Mouse (Mus musculus): ENCODE data around the gene Tmsb15b1. TPM values are rescaled to one million over a fixed set of nuclear protein-coding genes. Genes with fewer than 3 reads are reported as not detected.
A peak's percentile ranks its signal among the peaks of the same experiment; 100 is the strongest.

Tmsb15b1 gene
- polyA plus RNA-seq (2015; fragmentation: Nextera tagmentation; extraction: Ambion mirVana) = 11.6 and 14.9 TPM in 2 replicates

DNA sequence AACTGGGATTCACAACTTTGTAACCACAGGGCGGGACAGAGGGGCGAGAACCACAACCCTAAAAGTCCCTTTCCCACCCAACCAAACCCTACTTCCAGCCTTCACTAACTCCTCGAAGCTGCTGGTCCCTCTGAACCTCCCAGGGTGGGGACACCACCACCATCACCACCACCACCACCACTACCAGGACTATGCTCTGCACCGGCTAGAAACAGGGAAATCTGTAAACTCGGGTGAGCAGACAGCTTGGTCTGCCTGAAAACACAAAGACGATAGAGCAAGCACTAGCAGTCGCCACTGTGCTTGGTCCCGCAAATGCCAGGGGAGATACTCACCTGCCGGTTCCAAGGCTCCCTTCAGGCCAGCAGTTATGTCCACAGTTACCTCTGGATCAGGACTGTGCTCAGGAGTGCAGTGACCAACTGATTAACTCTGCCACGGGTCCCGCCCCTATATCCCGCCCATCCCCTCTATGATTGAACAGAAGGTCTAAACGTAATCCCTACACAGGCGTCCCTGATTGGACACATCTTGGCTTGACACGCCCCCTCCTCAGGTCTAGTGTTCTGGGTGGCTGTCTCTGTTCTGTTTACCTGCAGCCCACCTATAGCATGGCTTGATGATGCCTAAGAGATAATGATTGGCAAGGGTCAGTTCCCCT is at the start of gene Tmsb15b1, which contains the start of gene Tmsb15l:
Tmsb15b1 (minus strand) TSS at position 451 of the 661 bp plus-strand sequence.
Tmsb15l (minus strand) TSS at position 446 of the 661 bp plus-strand sequence.
- H3K4me2 ChIP-seq = peak within 1 kb of the TSS; percentile 67
- no peaks in the 10 kb centered on the region for H3K4me1 ChIP-seq
- peak within 1 kb of the TSS; percentile 71 for H3K9ac ChIP-seq
- peak; percentile 76 for ATAC-seq (ENCODE audit: extremely low read depth, insufficient number of reproducible peaks, low FRiP score, low TSS enrichment)
- 22% methylated on average over 15 of the region's 15 CpGs for WGBS
- no peaks in the 10 kb centered on the region for H3K27me3 ChIP-seq (replicated peaks)
- H3K27ac ChIP-seq (replicated peaks) = no peak within 1 kb of the TSS
- no peaks in the 10 kb centered on the region for H3K9me3 ChIP-seq
- H3K36me3 ChIP-seq = no peaks in the 10 kb centered on the region
- H3K4me3 ChIP-seq = peak within 1 kb of the TSS; percentile 53

DNA sequence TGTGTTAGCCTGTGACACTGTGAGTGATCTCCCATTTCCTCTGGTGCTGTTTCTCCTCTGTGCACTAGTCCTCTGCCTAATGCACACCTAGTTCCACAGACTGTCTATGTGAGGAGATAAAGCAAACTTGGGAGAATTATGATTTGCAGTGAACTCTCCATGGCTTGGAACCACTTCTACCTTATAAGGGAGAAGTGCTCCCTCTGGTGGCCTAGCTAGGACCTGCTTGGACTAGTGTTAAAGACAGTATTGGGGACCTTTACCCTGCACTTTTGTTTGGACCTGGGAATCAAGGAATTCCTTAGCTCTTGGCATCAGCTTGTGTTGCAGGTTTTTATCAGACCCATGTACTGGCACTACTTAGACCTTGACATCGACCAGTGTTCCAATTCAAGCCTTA is 42.6 kb upstream of the Tmsb15b1 start:
- Histone ChIP-seq H3K9ac (no peak overlapping the region), H3K4me2 (no peak overlapping the region), H3K4me3 (no peak overlapping the region), H3K27me3 (replicated peaks) (no peaks in the 10 kb centered on the region), H3K4me1 (no peaks in the 10 kb centered on the region), H3K36me3 (peaks cover 11% of the 10 kb centered on the region), H3K27ac (replicated peaks) (no peak overlapping the region), H3K9me3 (no peaks in the 10 kb centered on the region)
- 19% methylated on average over 1 of the region's 1 CpGs for WGBS
- ATAC-seq (ENCODE audit: extremely low read depth, insufficient number of reproducible peaks, low FRiP score, low TSS enrichment) = no peak

DNA sequence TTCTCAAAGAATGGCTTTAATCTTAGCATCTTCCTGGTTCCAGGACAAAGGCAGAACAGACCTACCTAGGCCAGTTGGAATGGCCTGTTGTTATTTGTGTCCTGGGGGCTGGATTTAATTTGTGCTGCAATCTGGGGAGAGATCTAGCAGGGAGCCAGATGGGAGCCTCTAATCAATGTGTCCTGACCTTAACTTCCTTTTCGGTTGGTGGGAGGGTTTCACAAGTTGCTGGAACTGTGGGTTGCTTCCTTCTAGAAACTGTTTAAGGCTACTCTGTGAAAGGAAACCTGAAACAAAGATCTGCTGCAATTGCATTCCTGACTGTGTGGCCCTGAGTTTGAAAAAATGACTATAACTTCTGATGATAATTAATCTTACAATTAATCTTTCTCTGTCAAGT is 41.0 kb upstream of the Tmsb15b1 start:
- Histone ChIP-seq H3K36me3 (peaks cover 15% of the 10 kb centered on the region), H3K4me2 (no peak overlapping the region), H3K27me3 (replicated peaks) (no peaks in the 10 kb centered on the region), H3K4me3 (no peak overlapping the region), H3K4me1 (no peaks in the 10 kb centered on the region), H3K9me3 (no peaks in the 10 kb centered on the region), H3K9ac (no peak overlapping the region), H3K27ac (replicated peaks) (no peak overlapping the region)
- ATAC-seq (ENCODE audit: extremely low read depth, insufficient number of reproducible peaks, low FRiP score, low TSS enrichment) = no peak
- 64% methylated on average over 1 of the region's 1 CpGs for WGBS

DNA sequence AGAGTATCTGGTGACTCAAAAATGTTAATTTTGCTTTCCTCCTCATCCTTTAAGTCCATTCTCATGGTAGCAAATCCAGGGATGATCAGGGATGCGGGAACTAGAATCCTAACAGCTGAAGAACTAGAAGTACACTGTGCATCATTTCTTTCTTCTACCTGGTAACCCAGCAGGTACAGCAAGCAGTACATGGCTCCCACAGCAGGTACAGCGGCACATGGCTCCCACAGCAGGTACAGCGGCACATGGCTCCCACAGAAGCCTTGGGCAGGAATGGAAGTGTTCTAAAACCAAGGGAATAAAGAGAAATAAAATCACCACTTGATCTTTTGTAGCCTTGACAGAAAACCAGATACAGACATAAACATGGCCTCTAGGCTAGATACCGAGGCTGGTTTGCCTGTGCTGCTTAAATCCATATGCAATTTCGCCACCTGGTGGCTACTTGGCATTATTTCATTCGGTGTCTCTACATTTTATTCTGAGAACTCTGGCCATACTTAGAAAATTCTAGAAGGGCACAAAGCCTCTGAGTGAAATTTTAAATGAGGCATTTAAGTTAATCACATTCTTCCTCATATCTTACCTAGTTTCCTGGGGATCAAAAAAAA is 38.5 kb upstream of the Tmsb15b1 start:
- Histone ChIP-seq H3K9me3 (no peaks in the 10 kb centered on the region), H3K9ac (no peak overlapping the region), H3K4me2 (no peak overlapping the region), H3K36me3 (peaks cover 17% of the 10 kb centered on the region), H3K4me1 (no peaks in the 10 kb centered on the region), H3K27me3 (replicated peaks) (no peaks in the 10 kb centered on the region), H3K4me3 (no peak overlapping the region), H3K27ac (replicated peaks) (no peak overlapping the region)
- ATAC-seq (ENCODE audit: extremely low read depth, insufficient number of reproducible peaks, low FRiP score, low TSS enrichment) = no peak
- WGBS = 47% methylated on average over 6 of the region's 6 CpGs

DNA sequence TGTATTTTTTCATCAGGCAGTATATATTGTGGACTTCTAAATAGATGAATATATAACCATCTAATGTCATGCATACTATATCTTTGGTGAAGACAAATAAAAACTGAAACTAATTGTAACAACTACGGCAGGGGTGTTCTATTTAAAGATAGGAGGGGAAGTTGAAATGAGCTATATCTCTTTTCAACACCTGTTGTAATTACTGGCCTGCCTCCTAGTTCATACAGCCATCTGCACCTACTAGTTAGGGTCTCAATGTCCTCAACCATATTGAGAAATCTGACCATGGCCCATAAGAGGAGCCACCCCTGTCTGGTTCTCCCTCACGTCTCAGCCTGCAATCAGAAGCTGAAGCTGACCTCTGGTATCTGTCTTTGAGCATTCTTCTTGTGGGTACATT is 19.6 kb upstream of the Tmsb15b1 start:
- peaks cover 46% of the 10 kb centered on the region for H3K27me3 ChIP-seq (replicated peaks)
- no peak overlapping the region for H3K4me3 ChIP-seq
- H3K4me1 ChIP-seq = no peaks in the 10 kb centered on the region
- H3K9me3 ChIP-seq = no peaks in the 10 kb centered on the region
- no peak overlapping the region for H3K9ac ChIP-seq
- no peak overlapping the region for H3K4me2 ChIP-seq
- WGBS = 56% methylated on average over 2 of the region's 2 CpGs
- no peak overlapping the region for H3K27ac ChIP-seq (replicated peaks)
- no peak for ATAC-seq (ENCODE audit: extremely low read depth, insufficient number of reproducible peaks, low FRiP score, low TSS enrichment)
- H3K36me3 ChIP-seq = no peaks in the 10 kb centered on the region

DNA sequence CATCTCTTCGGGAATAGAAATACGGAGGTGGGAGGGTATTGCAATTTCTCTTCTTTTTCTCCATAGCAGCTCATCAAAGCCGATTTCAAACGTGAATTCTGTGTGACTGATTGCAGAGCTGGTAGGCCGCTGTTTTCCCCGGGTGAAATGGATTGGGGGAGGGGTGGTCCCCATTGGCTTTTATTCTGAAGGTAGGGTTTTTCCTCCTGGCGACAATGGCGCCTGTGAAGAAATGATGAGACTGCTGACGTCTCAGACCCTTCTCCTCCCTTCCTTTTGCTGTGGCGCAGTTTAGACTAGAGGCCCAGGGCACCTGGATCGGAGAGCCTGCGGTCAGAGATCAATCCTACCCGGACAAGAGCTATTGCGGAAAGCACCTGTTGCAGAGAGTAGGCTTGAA is 17.0 kb upstream of the Tmsb15b1 start:
- no peaks in the 10 kb centered on the region for H3K36me3 ChIP-seq
- no peak overlapping the region for H3K27ac ChIP-seq (replicated peaks)
- no peak for ATAC-seq (ENCODE audit: extremely low read depth, insufficient number of reproducible peaks, low FRiP score, low TSS enrichment)
- no peaks in the 10 kb centered on the region for H3K9me3 ChIP-seq
- peak overlapping the region; percentile 52 for H3K4me3 ChIP-seq
- WGBS = 28% methylated on average over 14 of the region's 14 CpGs
- H3K4me1 ChIP-seq = no peaks in the 10 kb centered on the region
- H3K4me2 ChIP-seq = peak overlapping the region; percentile 69
- no peak overlapping the region for H3K9ac ChIP-seq
- peaks cover 50% of the 10 kb centered on the region for H3K27me3 ChIP-seq (replicated peaks)

DNA sequence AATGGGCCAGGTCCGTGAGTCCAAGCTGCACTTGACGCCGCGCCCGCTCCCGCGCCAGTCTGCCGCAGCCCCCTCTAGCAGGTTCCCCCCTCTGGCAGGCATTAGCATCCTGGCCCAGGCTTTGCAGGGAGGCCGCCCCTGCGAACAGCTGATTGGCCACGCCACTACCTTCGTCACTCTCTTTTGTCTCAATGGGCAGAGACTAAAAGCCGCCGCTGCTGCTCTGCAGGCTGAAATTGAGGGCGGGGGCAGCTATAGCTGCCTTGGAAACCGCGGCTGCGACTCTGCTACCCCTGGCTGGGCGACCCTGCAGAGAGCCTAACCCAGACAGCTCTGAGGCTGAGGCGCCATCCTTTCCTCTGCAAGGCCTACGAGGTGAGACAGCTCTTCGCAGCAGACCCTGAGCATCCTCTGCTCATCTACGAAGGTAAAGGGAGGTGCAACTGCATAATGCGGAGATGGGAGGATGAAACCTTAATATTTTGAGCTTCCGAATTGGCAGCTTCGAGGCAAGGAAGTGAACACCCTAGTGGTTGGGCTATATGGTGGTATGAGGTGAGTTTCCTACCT is 16.4 kb upstream of the Tmsb15b1 start, which contains the start of gene Zcchc18:
Zcchc18 (plus strand) TSS at position 178 of the 570 bp plus-strand sequence.
- 8% methylated on average over 24 of the region's 26 CpGs for WGBS
- H3K9me3 ChIP-seq = no peaks in the 10 kb centered on the region
- peak within 1 kb of the TSS; percentile 52 for H3K4me3 ChIP-seq
- H3K4me2 ChIP-seq = peak within 1 kb of the TSS; percentile 69
- H3K9ac ChIP-seq = peak within 1 kb of the TSS; percentile 24; the same call in 1 of the 2 replicates
- H3K4me1 ChIP-seq = no peaks in the 10 kb centered on the region
- peaks cover 50% of the 10 kb centered on the region for H3K27me3 ChIP-seq (replicated peaks)
- H3K27ac ChIP-seq (replicated peaks) = no peak within 1 kb of the TSS
- no peaks in the 10 kb centered on the region for H3K36me3 ChIP-seq
- peak; percentile 74; the same call in 1 of the 2 replicates for ATAC-seq (ENCODE audit: extremely low read depth, insufficient number of reproducible peaks, low FRiP score, low TSS enrichment)

DNA sequence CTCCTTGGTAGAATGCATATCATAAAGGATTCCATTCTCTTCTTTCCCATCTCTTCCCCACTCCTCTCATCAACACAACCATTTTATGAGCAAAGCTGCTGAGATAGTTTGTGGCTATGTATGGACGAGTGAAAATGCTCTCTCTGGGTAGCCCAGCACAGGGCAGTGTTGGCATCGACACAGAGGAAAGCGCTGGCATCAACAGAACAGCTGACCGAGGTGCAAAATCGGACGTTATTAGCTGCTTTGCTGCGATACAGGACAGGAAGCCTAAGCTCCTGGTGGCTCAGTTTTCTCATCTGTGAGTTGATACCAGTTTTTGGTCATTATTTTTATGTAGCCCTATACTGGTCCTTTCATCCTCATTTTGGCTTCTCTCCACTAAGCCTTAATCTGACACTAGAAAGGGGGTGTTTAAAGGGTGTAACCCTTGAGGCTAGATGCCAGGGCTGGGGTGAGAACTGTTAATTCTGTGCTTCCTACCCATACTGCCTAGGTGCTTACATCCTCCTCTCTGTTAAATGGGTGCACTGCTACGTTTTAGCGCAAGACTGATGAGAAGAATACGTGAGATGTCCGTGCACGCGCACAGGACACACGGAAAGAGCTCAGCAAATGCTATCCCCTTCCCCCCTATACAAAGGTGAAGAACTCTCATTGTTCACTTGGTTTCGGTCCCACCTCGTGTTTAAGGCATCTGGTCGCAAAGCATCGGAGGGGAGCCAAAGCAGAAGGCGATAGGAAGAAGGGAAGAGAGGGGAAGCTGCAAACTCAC is 15.7 kb upstream of the Tmsb15b1 start:
- peak overlapping the region; percentile 52 for H3K4me3 ChIP-seq
- H3K4me2 ChIP-seq = peak overlapping the region; percentile 69
- no peak for ATAC-seq (ENCODE audit: extremely low read depth, insufficient number of reproducible peaks, low FRiP score, low TSS enrichment)
- peaks cover 50% of the 10 kb centered on the region for H3K27me3 ChIP-seq (replicated peaks)
- H3K27ac ChIP-seq (replicated peaks) = no peak overlapping the region
- WGBS = 22% methylated on average over 19 of the region's 19 CpGs
- no peaks in the 10 kb centered on the region for H3K9me3 ChIP-seq
- H3K36me3 ChIP-seq = no peaks in the 10 kb centered on the region
- H3K9ac ChIP-seq = 0 out of 2 replicates have a peak overlapping the region, but pooled peaks have one; percentile 24
- no peaks in the 10 kb centered on the region for H3K4me1 ChIP-seq

DNA sequence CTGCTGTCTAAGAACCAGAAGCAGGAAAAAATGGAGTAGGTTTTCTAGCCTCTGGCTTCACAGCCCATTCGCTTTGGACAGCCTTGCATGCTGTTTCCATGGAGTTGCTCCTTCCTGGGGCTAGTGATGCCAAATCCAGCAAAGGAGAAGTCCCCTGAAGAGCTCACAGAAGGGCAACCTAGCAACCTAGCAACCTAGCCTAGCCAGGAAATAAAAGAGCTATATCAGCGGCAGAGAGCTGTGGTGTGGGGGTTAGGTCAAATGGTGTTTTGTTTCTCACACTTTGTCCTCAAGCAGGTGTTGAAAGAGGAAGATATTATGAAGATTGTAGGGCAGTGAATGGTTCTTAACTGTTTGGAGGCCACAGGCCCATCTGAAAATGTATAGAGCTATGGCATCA is 14.6 kb upstream of the Tmsb15b1 start:
- H3K4me3 ChIP-seq = no peak overlapping the region
- H3K27me3 ChIP-seq (replicated peaks) = peaks cover 50% of the 10 kb centered on the region
- H3K36me3 ChIP-seq = no peaks in the 10 kb centered on the region
- no peaks in the 10 kb centered on the region for H3K4me1 ChIP-seq
- H3K27ac ChIP-seq (replicated peaks) = no peak overlapping the region
- ATAC-seq (ENCODE audit: extremely low read depth, insufficient number of reproducible peaks, low FRiP score, low TSS enrichment) = no peak
- no peaks in the 10 kb centered on the region for H3K9me3 ChIP-seq
- H3K4me2 ChIP-seq = no peak overlapping the region
- WGBS = 48% methylated on average over 2 of the region's 2 CpGs
- no peak overlapping the region for H3K9ac ChIP-seq

DNA sequence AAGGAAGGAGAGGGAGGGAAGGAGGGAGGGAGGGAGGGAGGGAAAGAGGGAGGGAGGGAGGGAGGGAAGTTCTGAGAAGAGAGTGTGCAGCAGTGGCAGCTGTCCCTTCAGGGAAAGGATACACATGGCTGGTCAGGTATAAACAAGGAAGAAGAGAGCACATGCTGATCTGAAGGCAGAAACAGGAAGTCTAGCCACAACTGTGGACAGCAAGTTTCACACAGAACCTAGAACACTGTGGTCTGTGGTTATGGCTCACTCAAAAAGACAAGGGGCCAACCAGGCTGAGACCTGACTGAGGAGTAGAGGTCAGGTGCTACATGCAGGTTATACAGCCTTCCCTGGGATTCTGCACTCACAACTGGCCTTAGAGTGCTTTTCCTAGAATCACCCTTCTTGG is 9.4 kb upstream of the Tmsb15b1 start:
- no peak for ATAC-seq (ENCODE audit: extremely low read depth, insufficient number of reproducible peaks, low FRiP score, low TSS enrichment)
- no peak overlapping the region for H3K4me2 ChIP-seq
- H3K4me1 ChIP-seq = no peaks in the 10 kb centered on the region
- no peak overlapping the region for H3K4me3 ChIP-seq
- H3K27me3 ChIP-seq (replicated peaks) = peaks cover 2% of the 10 kb centered on the region
- H3K27ac ChIP-seq (replicated peaks) = no peak overlapping the region
- no peaks in the 10 kb centered on the region for H3K9me3 ChIP-seq
- H3K36me3 ChIP-seq = no peaks in the 10 kb centered on the region
- no peak overlapping the region for H3K9ac ChIP-seq

DNA sequence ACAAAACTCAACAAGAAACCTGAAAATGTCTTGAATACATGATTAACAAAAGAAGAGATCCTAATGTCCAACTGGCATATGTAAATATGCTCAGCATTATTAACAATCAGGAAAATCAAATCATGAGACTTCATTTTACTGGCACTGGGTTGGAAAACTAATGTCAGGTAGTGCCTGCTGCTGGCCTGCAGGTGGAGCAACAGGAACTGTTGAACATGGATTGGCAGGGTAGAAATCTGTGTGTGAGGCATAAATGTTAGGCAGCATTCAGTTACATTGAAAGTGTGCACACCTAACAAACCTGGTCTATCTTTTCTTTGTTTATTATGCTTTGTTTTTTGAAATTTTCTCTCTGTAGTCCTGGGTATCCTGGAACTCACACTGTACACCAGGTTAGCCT is 1.9 kb upstream of the Tmsb15b1 start:
- Histone ChIP-seq H3K36me3 (no peaks in the 10 kb centered on the region), H3K9ac (no peak overlapping the region), H3K4me3 (no peak overlapping the region), H3K4me2 (no peak overlapping the region), H3K27me3 (replicated peaks) (no peaks in the 10 kb centered on the region), H3K9me3 (no peaks in the 10 kb centered on the region), H3K27ac (replicated peaks) (no peak overlapping the region), H3K4me1 (no peaks in the 10 kb centered on the region)
- no peak for ATAC-seq (ENCODE audit: extremely low read depth, insufficient number of reproducible peaks, low FRiP score, low TSS enrichment)

All from heart, embryonic 13.5 days (tissue).